Mouse (Mus musculus) bone marrow, adult 2 months (tissue): Measurements from ENCODE around the gene Rnf31. TPM values are rescaled to one million over a fixed set of nuclear protein-coding genes. Genes with fewer than 3 reads are reported as not detected.

ENCODE experiments used
- H3K27ac ChIP-seq: fragments of 200-500 bp; 2 replicates; pipeline ENCODE4 v1.5.1; 2012; ENCODE audit warnings: low read depth, mild to moderate bottlenecking, control low read depth, inconsistent platforms, low read length; ENCODE audit not compliant: control insufficient read depth, poor library complexity, insufficient read depth
- H3K4me1 ChIP-seq: fragments of 200-500 bp; 2 replicates; pipeline ENCODE4 v1.6.1; 2011; ENCODE audit warnings: low read length; ENCODE audit not compliant: control insufficient read depth, insufficient read depth
- H3K4me3 ChIP-seq: fragments of 200-500 bp; replicated peaks from 2 replicates; pipeline ENCODE3; 2011; ENCODE audit warnings: mild to moderate bottlenecking, low read depth, low read length, control low read depth; ENCODE audit not compliant: control insufficient read depth
- CTCF ChIP-seq: fragments of 200-500 bp; IDR thresholded peaks from 2 replicates; pipeline ENCODE4 v1.5.1; 2011; ENCODE audit warnings: low read length, control low read depth; ENCODE audit not compliant: control insufficient read depth, insufficient read depth
- POLR2A ChIP-seq: fragments of 200-500 bp; IDR thresholded peaks from 2 replicates; pipeline ENCODE4 v1.6.1; 2011; ENCODE audit warnings: low read depth, mild to moderate bottlenecking, control low read depth, low read length, borderline replicate concordance; ENCODE audit not compliant: control insufficient read depth
- WGBS: fragments of 180-500 bp; shearing (Covaris S2); methylation state at CpG from one replicate; pipeline ENCODE4 v1.1.7; 2018; 5-methylcytosine and 5-hydroxymethylcytosine counted together
- polyA plus RNA-seq: library from polyadenylated mRNA; stranded (reverse); fragments of >200 nt; gene quantifications from 2 replicates; pipeline ENCODE4 v1.2.4, GENCODE M21; 2011; ENCODE audit warnings: low replicate concordance; ENCODE audit not compliant: missing spikeins, insufficient read depth, insufficient read length

Gene Rnf31
- polyA plus RNA-seq, 1 experiment = 160 TPM

GRCm38 (mm10) chr14:55618486-55619195 lies 27.1 kb downstream of the Rnf31 start:
- TF ChIP-seq POLR2A = no peak
- no peak for TF ChIP-seq CTCF
- WGBS = 14% methylated on average over 22 of the region's 22 CpGs
- peak overlapping the region; percentile 61 for H3K4me3 ChIP-seq
- H3K27ac ChIP-seq = peak overlapping the region; percentile 20
- no peaks in the 10 kb centered on the region; the same call in 1 of the 2 replicates for H3K4me1 ChIP-seq

GRCm38 (mm10) chr14:55628077-55628827 lies 36.7 kb downstream of the Rnf31 start:
- TF ChIP-seq POLR2A (0 out of 2 replicates have a peak, but pooled peaks have one; percentile 11), CTCF (no peak)
- no peak overlapping the region for H3K27ac ChIP-seq
- H3K4me1 ChIP-seq = no peaks in the 10 kb centered on the region
- 92% methylated on average over 27 of the region's 27 CpGs for WGBS
- no peak overlapping the region for H3K4me3 ChIP-seq

GRCm38 (mm10) chr14:55629312-55629711 lies 37.8 kb downstream of the Rnf31 start:
- TF ChIP-seq CTCF = peak; percentile 96
- TF ChIP-seq POLR2A = no peak
- H3K4me1 ChIP-seq = no peaks in the 10 kb centered on the region
- H3K4me3 ChIP-seq = no peak overlapping the region
- WGBS = 40% methylated on average over 5 of the region's 5 CpGs
- H3K27ac ChIP-seq = no peak overlapping the region

GRCm38 (mm10) chr14:55634874-55635522 lies 43.5 kb downstream of the Rnf31 start:
- TF ChIP-seq POLR2A (no peak), CTCF (no peak)
- WGBS = 7% methylated on average over 23 of the region's 23 CpGs
- peaks cover 3% of the 10 kb centered on the region; the same call in 1 of the 2 replicates for H3K4me1 ChIP-seq

DNA sequence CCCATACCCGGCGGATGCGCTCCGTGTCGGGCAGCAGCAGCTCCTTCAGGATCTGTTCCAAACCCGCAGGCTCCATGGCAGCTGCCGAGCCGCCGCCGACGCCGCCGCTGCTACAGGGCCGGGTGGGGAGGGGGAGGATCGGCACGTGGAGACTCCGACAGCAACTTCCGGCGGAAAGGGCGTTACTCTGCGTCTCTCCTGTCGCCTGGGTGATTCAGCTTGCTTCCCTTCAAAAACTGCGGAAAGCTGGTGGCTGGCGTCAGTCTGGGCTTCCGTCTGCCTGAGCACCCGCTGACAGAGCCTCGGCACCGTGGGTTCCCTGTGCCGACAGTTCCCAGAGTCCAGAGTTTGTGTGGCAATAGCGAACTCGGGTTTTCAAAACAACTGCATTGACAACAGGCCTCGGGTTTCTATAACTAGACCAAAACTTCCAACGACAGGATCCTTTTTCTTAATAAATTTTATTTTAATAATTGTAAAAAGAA lies 44.1 kb downstream of the Rnf31 start, which contains the start of gene Ipo4:
Gene Ipo4 (minus strand): TSS at position 435 of the 485 bp plus-strand sequence.
- Histone ChIP-seq H3K27ac (peak within 1 kb of the TSS; percentile 5; the same call in 1 of the 2 replicates), H3K4me3 (peak within 1 kb of the TSS; percentile 57), H3K4me1 (peaks cover 3% of the 10 kb centered on the region; the same call in 1 of the 2 replicates)
- WGBS = under 1% methylated on average over 33 of the region's 33 CpGs
- no peak for TF ChIP-seq CTCF
- TF ChIP-seq POLR2A = peak; percentile 59; the same call in 1 of the 2 replicates

More at GRCm38 (mm10) chr14:55634874-55635522, 43.5 kb downstream of the Rnf31 start:
- peak overlapping the region; percentile 5; the same call in 1 of the 2 replicates for H3K27ac ChIP-seq
- peak overlapping the region; percentile 57 for H3K4me3 ChIP-seq

DNA sequence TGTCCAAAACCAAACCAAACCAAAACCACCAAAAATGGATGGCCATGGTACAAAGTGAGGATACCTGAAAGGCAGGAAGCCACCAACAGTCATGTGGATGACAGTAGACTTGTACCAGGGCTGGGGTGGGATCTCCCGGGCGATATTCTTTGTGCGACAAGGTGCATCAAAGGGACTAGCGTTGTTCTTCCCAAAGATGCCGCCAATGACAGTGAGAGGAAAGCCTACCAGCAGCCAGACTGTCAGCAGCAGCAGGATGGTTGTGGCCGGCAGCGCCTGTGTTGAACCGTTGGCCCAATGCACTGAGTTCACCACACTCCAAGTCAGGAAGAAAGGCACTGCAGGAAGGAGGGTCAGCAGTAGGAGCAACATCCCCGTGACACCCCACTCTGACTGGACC lies 46.3 kb downstream of the Rnf31 start, which contains the start of gene Gm49378:
Gene Gm49378 (minus strand): TSS at position 101 of the 400 bp plus-strand sequence.
- H3K4me3 ChIP-seq = no peak within 1 kb of the TSS
- no peak for TF ChIP-seq CTCF
- TF ChIP-seq POLR2A = no peak
- peaks cover 4% of the 10 kb centered on the region for H3K4me1 ChIP-seq
- 94% methylated on average over 9 of the region's 9 CpGs for WGBS
- no peak within 1 kb of the TSS for H3K27ac ChIP-seq

DNA sequence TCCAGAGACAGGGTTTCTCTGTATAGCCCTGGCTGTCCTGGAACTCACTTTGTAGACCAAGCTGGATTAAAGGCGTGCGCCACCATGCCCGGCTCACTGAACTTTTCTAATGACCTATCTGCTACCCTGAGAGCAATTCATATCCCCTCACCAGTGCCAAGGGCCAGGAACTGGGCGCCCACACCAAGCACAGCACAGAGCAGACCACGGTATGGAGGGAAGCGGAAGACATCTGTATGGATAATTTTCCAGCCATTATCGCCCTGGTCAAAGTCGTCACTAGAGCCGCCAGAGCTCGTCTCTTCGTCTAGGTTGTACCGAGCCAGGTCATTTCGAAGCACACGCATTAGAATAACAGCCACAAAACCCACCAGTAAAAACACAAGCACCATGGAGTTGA lies 49.3 kb downstream of the Rnf31 start:
- TF ChIP-seq POLR2A (no peak), CTCF (no peak)
- peaks cover 4% of the 10 kb centered on the region for H3K4me1 ChIP-seq
- no peak overlapping the region for H3K4me3 ChIP-seq
- no peak overlapping the region for H3K27ac ChIP-seq
- 94% methylated on average over 14 of the region's 14 CpGs for WGBS

- Histone ChIP-seq H3K4me3 (no peak overlapping the region), H3K4me1 (peaks cover 4% of the 10 kb centered on the region), H3K27ac (no peak overlapping the region)
- WGBS = 58% methylated on average over 13 of the region's 13 CpGs
- TF ChIP-seq POLR2A (no peak), CTCF (no peak)
Observed at GRCm38 (mm10) chr14:55641291-55641690, 49.8 kb downstream of the Rnf31 start.
